Mouse (Mus musculus) kidney, postnatal 0 days (tissue): ENCODE measurements around the gene Epn1. TPM values are rescaled to one million over a fixed set of nuclear protein-coding genes. Genes with fewer than 3 reads are reported as not detected.
"Not testable (repeated sequence)": the region's sequence is repeated elsewhere in the genome, so short reads cannot be mapped to it uniquely, and the experiment has no call there.

ENCODE experiments used
- ATAC-seq: fragments of 200-750 bp; cut with Nextera tagmentation; replicated peaks from 2 replicates; pipeline ENCODE4 v1.8.0; 2017; ENCODE audit warnings: low read depth, moderate number of reproducible peaks, moderate TSS enrichment, moderate library complexity; ENCODE audit not compliant: low FRiP score
- DNase-seq: peaks from one replicate; pipeline ENCODE4 v3.0.0-alpha.2; 2016; ENCODE audit warnings: low spot score
- H3K27ac ChIP-seq: fragments of 300-500 bp; sonication (generic); 2 replicates; pipeline ENCODE4 v1.5.1; 2014; ENCODE audit warnings: mild to moderate bottlenecking
- H3K27me3 ChIP-seq: fragments of 300-500 bp; sonication (generic); 2 replicates; pipeline ENCODE4 v1.6.1; 2014; ENCODE audit warnings: low read length, mixed read lengths; ENCODE audit not compliant: insufficient read depth
- H3K36me3 ChIP-seq: fragments of 300-500 bp; sonication (generic); 2 replicates; pipeline ENCODE4 v1.6.1; 2014; ENCODE audit warnings: low read length, mixed read lengths; ENCODE audit not compliant: insufficient read depth
- H3K4me1 ChIP-seq: fragments of 300-500 bp; sonication (generic); replicated peaks from 2 replicates; pipeline ENCODE4 v1.6.1; 2014; ENCODE audit warnings: antibody characterized with exemption, low read length, mixed read lengths; ENCODE audit not compliant: insufficient read depth
- H3K4me2 ChIP-seq: fragments of 300-500 bp; sonication (generic); 2 replicates; pipeline ENCODE4 v1.6.1; 2014; ENCODE audit warnings: mild to moderate bottlenecking, low read length, moderate library complexity, mixed read lengths
- H3K4me3 ChIP-seq: fragments of 300-500 bp; sonication (generic); replicated peaks from 2 replicates; pipeline ENCODE4 v1.5.1; 2014; ENCODE audit warnings: low read depth, low read length
- H3K9ac ChIP-seq: fragments of 300-500 bp; sonication (generic); 2 replicates; pipeline ENCODE4 v1.6.1; 2014; ENCODE audit warnings: low read depth, low read length
- H3K9me3 ChIP-seq: fragments of 300-500 bp; sonication (generic); replicated peaks from 2 replicates; pipeline ENCODE4 v1.6.1; 2016; ENCODE audit warnings: low read length, inconsistent platforms, mixed read lengths
- CTCF ChIP-seq: IDR thresholded peaks from 2 replicates; pipeline ENCODE4 v1.5.1; 2016; ENCODE audit warnings: antibody characterized with exemption, low read depth, mild to moderate bottlenecking, moderate library complexity
- WGBS: fragments of 180-500 bp; shearing (Covaris S2); extraction: QIAGEN DNeasy Blood & Tissue Kit; methylation state at CpG from one replicate; pipeline ENCODE4 v1.1.7; 2014; 5-methylcytosine and 5-hydroxymethylcytosine counted together
- polyA plus RNA-seq: library from polyadenylated mRNA; unstranded; fragments of >200 nt; fragmentation: Nextera tagmentation; extraction: Ambion mirVana; gene quantifications from 2 replicates; pipeline ENCODE4 v1.2.1, GENCODE M21; 2015

Gene Epn1
- polyA plus RNA-seq, 1 experiment from 2014 or later: 61.7 TPM

DNA sequence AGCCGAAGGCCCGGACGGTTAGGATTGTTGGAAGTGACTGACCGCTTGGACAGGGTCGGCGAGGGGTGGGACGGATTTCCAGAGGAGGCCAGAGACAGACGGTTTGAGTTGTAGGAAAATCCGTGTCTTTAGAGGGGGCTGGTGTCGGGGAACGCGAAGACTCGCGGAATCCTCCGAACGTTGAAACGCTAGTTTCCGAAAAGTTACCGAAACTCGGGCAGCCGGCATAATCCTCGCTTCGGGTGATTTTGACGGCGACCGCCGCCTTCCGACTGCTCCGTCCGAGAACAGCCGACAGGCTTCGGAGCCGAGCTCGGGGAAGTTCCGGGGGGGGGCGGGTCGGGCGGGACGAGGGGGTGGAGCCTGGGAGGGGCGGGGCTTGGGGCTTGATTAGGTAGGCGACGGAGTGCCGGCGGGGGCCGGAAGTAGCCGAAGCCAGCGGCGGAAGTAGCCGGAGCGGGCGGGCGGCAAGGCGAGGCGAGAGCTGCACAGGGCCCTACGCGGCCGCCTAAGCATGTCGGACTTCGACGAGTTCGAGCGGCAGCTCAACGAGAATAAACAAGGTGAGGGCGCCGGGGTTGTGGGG, 18.2 kb upstream of the Epn1 start, which contains the start of gene U2af2:
Gene U2af2, plus strand, starts transcription at position 370 of the 586 bp plus-strand sequence.
- peak within 1 kb of the TSS; percentile 77 for H3K4me3 ChIP-seq
- peak within 1 kb of the TSS; percentile 77 for H3K4me2 ChIP-seq
- H3K9me3 ChIP-seq: no peaks in the 10 kb centered on the region
- H3K27ac ChIP-seq: peak within 1 kb of the TSS; percentile 98
- H3K36me3 ChIP-seq: 0 out of 2 replicates have a peak, but pooled peaks cover 7% of the 10 kb centered on the region
- H3K9ac ChIP-seq: peak within 1 kb of the TSS; percentile 95
- TF ChIP-seq CTCF: no peak
- H3K4me1 ChIP-seq: peaks cover 8% of the 10 kb centered on the region; the same call in 1 of the 2 replicates
- DNase-seq (peak; percentile 96), ATAC-seq (peak; percentile 84)
- H3K27me3 ChIP-seq: no peaks in the 10 kb centered on the region
- WGBS: 1% methylated on average over 60 of the region's 65 CpGs

DNA sequence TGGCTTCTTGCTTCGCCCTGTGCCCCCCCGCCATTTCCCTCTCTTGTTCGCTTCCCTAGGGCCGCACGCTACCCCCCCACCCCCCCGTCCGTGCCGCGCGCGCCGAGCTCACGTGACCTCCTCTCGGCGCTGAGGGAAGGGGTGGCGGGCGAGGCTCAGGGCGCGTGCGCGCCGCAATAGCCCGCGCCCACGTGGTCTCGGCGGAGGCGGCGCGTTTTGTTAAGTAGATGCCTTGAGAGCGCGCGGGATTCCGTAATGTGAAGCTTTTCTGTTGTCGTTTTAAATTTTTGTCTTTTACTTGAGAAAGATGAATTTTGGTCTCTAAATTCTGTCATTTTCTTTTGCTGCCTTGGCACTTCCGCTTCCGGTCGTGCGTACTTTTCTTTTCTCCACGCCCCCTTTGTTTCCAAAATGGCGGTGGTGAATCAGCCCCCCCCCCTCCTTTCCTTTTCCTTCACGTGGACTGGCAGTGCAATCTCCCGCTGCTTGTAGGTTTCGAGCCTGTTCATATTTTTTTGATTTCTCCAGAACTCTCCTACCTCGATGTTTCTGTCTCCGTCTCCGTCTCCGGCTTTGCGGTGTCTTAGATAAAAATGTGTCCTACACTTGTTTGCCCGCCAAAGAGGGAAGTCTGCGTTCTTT, 17.6 kb upstream of the Epn1 start:
- ATAC-seq (peak; percentile 40), DNase-seq (peak; percentile 94)
- Histone ChIP-seq H3K27me3 (no peaks in the 10 kb centered on the region), H3K4me1 (peaks cover 6% of the 10 kb centered on the region; the same call in 1 of the 2 replicates), H3K27ac (peak overlapping the region; percentile 98), H3K36me3 (0 out of 2 replicates have a peak, but pooled peaks cover 7% of the 10 kb centered on the region), H3K4me3 (peak overlapping the region; percentile 77), H3K9me3 (no peaks in the 10 kb centered on the region), H3K9ac (peak overlapping the region; percentile 95), H3K4me2 (peak overlapping the region; percentile 77)
- no peak for TF ChIP-seq CTCF
- under 1% methylated on average over 51 of the region's 51 CpGs for WGBS

DNA sequence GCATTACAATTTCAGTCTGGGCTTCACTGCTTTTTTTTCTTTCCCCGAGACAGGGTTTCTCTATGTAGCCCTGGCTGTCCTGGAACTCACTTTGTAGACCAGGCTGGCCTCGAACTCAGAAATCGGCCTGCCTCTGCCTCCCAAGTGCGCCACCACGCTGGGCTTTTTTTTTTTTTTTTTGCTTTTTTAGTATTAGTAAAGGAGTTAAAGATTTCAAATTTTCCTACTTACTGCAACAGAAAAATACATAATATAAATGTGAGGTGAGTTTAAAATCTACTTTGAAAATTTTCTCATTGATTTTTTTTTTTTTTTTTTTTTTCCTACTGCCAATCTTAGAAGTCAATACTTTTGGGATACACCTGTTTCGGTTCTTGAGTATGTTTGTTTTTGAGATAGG, 15.1 kb upstream of the Epn1 start:
- ATAC-seq (no peak), DNase-seq (no peak)
- peaks cover 6% of the 10 kb centered on the region; the same call in 1 of the 2 replicates for H3K4me1 ChIP-seq
- H3K9ac ChIP-seq: no peak overlapping the region
- H3K9me3 ChIP-seq: no peaks in the 10 kb centered on the region
- H3K36me3 ChIP-seq: peaks cover 30% of the 10 kb centered on the region
- no peak overlapping the region for H3K4me2 ChIP-seq
- no peak for TF ChIP-seq CTCF
- no peaks in the 10 kb centered on the region for H3K27me3 ChIP-seq
- 93% methylated on average over 6 of the region's 6 CpGs for WGBS
- no peak overlapping the region for H3K27ac ChIP-seq
- no peak overlapping the region for H3K4me3 ChIP-seq

DNA sequence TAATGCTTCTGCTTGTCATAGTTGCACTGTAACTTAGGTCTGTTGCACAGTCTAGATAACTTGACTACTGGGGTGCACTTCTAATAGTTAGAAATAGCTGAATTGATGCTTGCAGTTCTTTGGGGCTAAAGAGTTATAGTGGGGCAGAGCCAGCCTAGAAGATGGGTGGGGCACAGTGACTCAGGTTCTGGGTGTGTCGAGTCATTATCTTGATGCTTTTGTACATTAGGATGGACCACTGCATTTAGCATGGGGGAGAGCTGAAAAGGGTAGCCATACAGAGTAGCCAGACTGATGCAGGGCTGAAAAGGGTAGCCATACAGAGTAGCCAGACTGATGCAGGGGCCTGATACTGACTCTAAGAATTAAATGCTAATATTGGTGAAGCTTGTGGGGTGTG, 6.4 kb upstream of the Epn1 start:
- Histone ChIP-seq H3K27ac (no peak overlapping the region), H3K4me1 (no peaks in the 10 kb centered on the region), H3K27me3 (no peaks in the 10 kb centered on the region), H3K36me3 (peaks cover 80% of the 10 kb centered on the region), H3K9ac (no peak overlapping the region), H3K4me2 (no peak overlapping the region), H3K4me3 (no peak overlapping the region), H3K9me3 (no peaks in the 10 kb centered on the region)
- DNase-seq: no peak
- no peak for TF ChIP-seq CTCF
- WGBS: 70% methylated on average over 1 of the region's 1 CpGs
- ATAC-seq: no peak

DNA sequence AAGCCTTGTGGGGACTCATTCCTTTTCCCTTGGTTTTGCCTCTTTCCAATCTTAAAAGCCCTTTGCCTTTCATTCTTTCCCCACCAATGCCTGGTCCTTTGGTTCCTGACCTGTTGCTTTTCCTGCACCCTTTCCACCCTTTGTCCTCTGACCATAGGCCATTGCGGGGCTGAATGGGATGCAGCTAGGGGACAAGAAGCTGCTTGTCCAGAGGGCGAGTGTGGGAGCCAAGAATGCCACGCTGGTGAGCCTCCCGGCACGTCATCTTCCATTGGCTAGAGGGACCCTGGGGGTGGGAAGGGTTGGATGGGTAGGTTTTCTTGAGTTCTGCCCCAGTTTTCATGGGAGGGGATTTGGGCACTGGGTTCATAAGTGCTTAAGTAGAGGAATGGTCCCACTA, 5.1 kb upstream of the Epn1 start:
- H3K4me3 ChIP-seq: no peak overlapping the region
- no peak for ATAC-seq
- H3K9ac ChIP-seq: no peak overlapping the region
- no peaks in the 10 kb centered on the region for H3K27me3 ChIP-seq
- no peak for TF ChIP-seq CTCF
- 91% methylated on average over 5 of the region's 5 CpGs for WGBS
- no peak overlapping the region for H3K4me2 ChIP-seq
- no peak for DNase-seq
- H3K27ac ChIP-seq: no peak overlapping the region
- H3K36me3 ChIP-seq: peaks cover 68% of the 10 kb centered on the region
- no peaks in the 10 kb centered on the region for H3K4me1 ChIP-seq
- no peaks in the 10 kb centered on the region for H3K9me3 ChIP-seq

DNA sequence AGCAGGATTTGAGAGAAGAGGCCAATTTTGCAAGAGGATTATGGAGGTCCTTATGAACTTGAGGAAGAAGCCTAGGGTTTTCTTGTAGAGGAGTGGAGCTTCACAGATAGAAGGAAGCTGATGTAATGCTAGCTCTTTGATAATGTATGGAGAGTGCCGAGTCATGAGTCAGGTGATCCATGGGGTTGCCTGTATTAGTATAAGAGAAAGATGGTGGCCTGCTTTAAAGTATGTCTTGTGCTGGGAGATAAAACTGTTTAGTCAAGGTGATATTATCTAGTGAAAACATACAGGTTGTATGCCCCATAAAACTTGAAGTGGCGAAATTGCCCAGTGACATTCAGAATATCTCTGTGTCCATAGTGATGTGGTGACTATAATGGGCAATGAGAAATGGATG, 3.1 kb upstream of the Epn1 start:
- H3K4me1 ChIP-seq: no peaks in the 10 kb centered on the region
- H3K36me3 ChIP-seq: peaks cover 50% of the 10 kb centered on the region

DNA sequence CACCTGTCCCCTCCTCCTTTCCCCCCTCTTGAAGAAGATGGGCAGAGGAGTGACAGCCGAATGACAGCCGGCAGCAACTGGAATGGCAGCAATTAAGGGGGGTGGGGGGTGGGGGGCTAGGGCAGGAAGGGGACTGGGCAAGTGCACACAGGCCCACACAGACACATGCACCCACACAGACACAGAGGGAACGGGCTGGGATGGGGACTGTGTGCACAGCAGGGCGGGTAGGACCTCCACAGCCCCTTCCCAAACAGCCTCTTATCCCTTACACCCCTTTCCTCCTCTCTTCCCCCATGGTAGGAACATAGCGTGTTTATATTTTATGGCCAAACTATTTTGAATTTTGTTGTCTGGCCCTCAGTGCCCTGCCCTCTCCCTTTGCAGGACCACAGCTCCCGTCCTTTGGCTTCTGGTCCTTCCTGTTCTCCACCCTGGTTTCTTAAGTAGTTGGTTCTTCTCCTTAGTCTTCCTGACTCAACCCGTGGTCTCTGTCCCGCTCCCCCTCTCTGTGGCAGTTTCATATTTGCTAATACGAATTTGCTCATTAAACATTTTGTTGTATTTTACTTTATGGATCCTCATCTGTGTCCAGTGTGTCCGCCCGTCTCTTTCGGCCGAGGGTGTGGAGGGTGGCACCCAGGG, 548 bp upstream of the Epn1 start:
- H3K4me1 ChIP-seq, ATAC-seq, H3K27me3 ChIP-seq, DNase-seq, H3K9me3 ChIP-seq: not testable (repeated sequence)
- H3K9ac ChIP-seq: peak overlapping the region; percentile 97
- H3K4me3 ChIP-seq: peak overlapping the region; percentile 99
- 39% methylated on average over 9 of the region's 13 CpGs for WGBS
- H3K4me2 ChIP-seq: peak overlapping the region; percentile 61
- peaks cover 38% of the 10 kb centered on the region for H3K36me3 ChIP-seq
- peak overlapping the region; percentile 96 for H3K27ac ChIP-seq

More for the DNA sequence above, 3.1 kb upstream of the Epn1 start:
- no peak overlapping the region for H3K4me3 ChIP-seq
- ATAC-seq: no peak
- H3K9me3 ChIP-seq: no peaks in the 10 kb centered on the region
- DNase-seq: no peak
- no peak overlapping the region for H3K4me2 ChIP-seq
- 82% methylated on average over 2 of the region's 2 CpGs for WGBS
- no peak for TF ChIP-seq CTCF
- H3K27ac ChIP-seq: no peak overlapping the region
- H3K27me3 ChIP-seq: no peaks in the 10 kb centered on the region
- no peak overlapping the region for H3K9ac ChIP-seq
